Mouse (Mus musculus): ENCODE results near the gene Gm44596. TPM values are rescaled to one million over a fixed set of nuclear protein-coding genes. Genes with fewer than 3 reads are reported as not detected.
A peak's percentile ranks its signal among the peaks of the same experiment; 100 is the strongest.

Gm44596 gene
- not detected in 2 replicates for polyA plus RNA-seq (2016; fragmentation: Nextera tagmentation; extraction: Ambion mirVana)

GRCm38 (mm10) chr6:128375192-128375591 lies at the start of gene Gm44596, which contains the start of gene Tex52:
Gm44596 (plus strand) TSS chr6:128375503.
Tex52 (plus strand) TSS chr6:128375456.
- Histone ChIP-seq H3K9ac (no peak within 1 kb of the TSS), H3K27ac (ENCODE audit: poor library complexity, severe bottlenecking) (no peak within 1 kb of the TSS), H3K4me1 (replicated peaks) (0 out of 2 replicates have a peak, but pooled peaks cover 10% of the 10 kb centered on the region), H3K4me2 (no peak within 1 kb of the TSS), H3K27me3 (replicated peaks) (no peaks in the 10 kb centered on the region), H3K9me3 (replicated peaks) (no peaks in the 10 kb centered on the region), H3K36me3 (peaks cover 61% of the 10 kb centered on the region), H3K4me3 (no peak within 1 kb of the TSS)
- WGBS: 40% methylated on average over 6 of the region's 6 CpGs
- ATAC-seq (ENCODE audit: insufficient number of reproducible peaks, low FRiP score): peak; percentile 70; the same call in 1 of the 2 replicates

GRCm38 (mm10) chr6:128334397-128335124 lies 40.7 kb upstream of the Gm44596 start:
- ATAC-seq (ENCODE audit: insufficient number of reproducible peaks, low FRiP score): peak; percentile 63
- Histone ChIP-seq H3K9ac (no peak overlapping the region), H3K36me3 (peaks cover 33% of the 10 kb centered on the region), H3K9me3 (replicated peaks) (no peaks in the 10 kb centered on the region), H3K4me1 (replicated peaks) (peaks cover 20% of the 10 kb centered on the region), H3K4me3 (no peak overlapping the region), H3K4me2 (peak overlapping the region; percentile 41), H3K27ac (ENCODE audit: poor library complexity, severe bottlenecking) (no peak overlapping the region), H3K27me3 (replicated peaks) (no peaks in the 10 kb centered on the region)
- WGBS: 18% methylated on average over 12 of the region's 12 CpGs

- ATAC-seq (ENCODE audit: insufficient number of reproducible peaks, low FRiP score): no peak
- Histone ChIP-seq H3K4me2 (no peak overlapping the region), H3K27ac (ENCODE audit: poor library complexity, severe bottlenecking) (no peak overlapping the region), H3K9me3 (replicated peaks) (no peaks in the 10 kb centered on the region), H3K4me3 (no peak overlapping the region), H3K36me3 (peaks cover 18% of the 10 kb centered on the region), H3K9ac (no peak overlapping the region), H3K27me3 (replicated peaks) (no peaks in the 10 kb centered on the region), H3K4me1 (replicated peaks) (peaks cover 24% of the 10 kb centered on the region)
- WGBS: 77% methylated on average over 7 of the region's 7 CpGs
Observed at GRCm38 (mm10) chr6:128337467-128337866, 37.8 kb upstream of the Gm44596 start.

- H3K36me3 ChIP-seq: peaks cover 17% of the 10 kb centered on the region
- WGBS: 38% methylated on average over 5 of the region's 5 CpGs
Observed at GRCm38 (mm10) chr6:128338876-128339275, 36.4 kb upstream of the Gm44596 start.

GRCm38 (mm10) chr6:128341956-128342723 lies 33.2 kb upstream of the Gm44596 start:
- no peak overlapping the region for H3K4me3 ChIP-seq
- peaks cover 19% of the 10 kb centered on the region for H3K4me1 ChIP-seq (replicated peaks)
- ATAC-seq (ENCODE audit: insufficient number of reproducible peaks, low FRiP score): no peak
- peaks cover 15% of the 10 kb centered on the region for H3K36me3 ChIP-seq
- no peaks in the 10 kb centered on the region for H3K9me3 ChIP-seq (replicated peaks)
- no peak overlapping the region for H3K4me2 ChIP-seq
- no peaks in the 10 kb centered on the region for H3K27me3 ChIP-seq (replicated peaks)
- no peak overlapping the region for H3K9ac ChIP-seq
- H3K27ac ChIP-seq (ENCODE audit: poor library complexity, severe bottlenecking): no peak overlapping the region
- 90% methylated on average over 11 of the region's 11 CpGs for WGBS

More at GRCm38 (mm10) chr6:128338876-128339275, 36.4 kb upstream of the Gm44596 start:
- ATAC-seq (ENCODE audit: insufficient number of reproducible peaks, low FRiP score): no peak
- no peaks in the 10 kb centered on the region for H3K9me3 ChIP-seq (replicated peaks)
- no peak overlapping the region for H3K9ac ChIP-seq
- no peak overlapping the region; the same call in 1 of the 2 replicates for H3K27ac ChIP-seq (ENCODE audit: poor library complexity, severe bottlenecking)
- no peak overlapping the region for H3K4me2 ChIP-seq
- peaks cover 28% of the 10 kb centered on the region for H3K4me1 ChIP-seq (replicated peaks)
- H3K4me3 ChIP-seq: no peak overlapping the region
- no peaks in the 10 kb centered on the region for H3K27me3 ChIP-seq (replicated peaks)

GRCm38 (mm10) chr6:128345623-128346022 lies 29.7 kb upstream of the Gm44596 start:
- H3K27me3 ChIP-seq (replicated peaks): no peaks in the 10 kb centered on the region
- H3K36me3 ChIP-seq: peaks cover 20% of the 10 kb centered on the region; the same call in 1 of the 2 replicates
- 81% methylated on average over 10 of the region's 10 CpGs for WGBS
- no peak for ATAC-seq (ENCODE audit: insufficient number of reproducible peaks, low FRiP score)
- peaks cover 4% of the 10 kb centered on the region; the same call in 1 of the 2 replicates for H3K4me1 ChIP-seq (replicated peaks)
- H3K9me3 ChIP-seq (replicated peaks): no peaks in the 10 kb centered on the region
- H3K9ac ChIP-seq: no peak overlapping the region
- H3K27ac ChIP-seq (ENCODE audit: poor library complexity, severe bottlenecking): no peak overlapping the region
- H3K4me3 ChIP-seq: no peak overlapping the region
- no peak overlapping the region for H3K4me2 ChIP-seq

GRCm38 (mm10) chr6:128346782-128347181 lies 28.5 kb upstream of the Gm44596 start:
- Histone ChIP-seq H3K9me3 (replicated peaks) (no peaks in the 10 kb centered on the region), H3K4me3 (no peak overlapping the region), H3K4me1 (replicated peaks) (0 out of 2 replicates have a peak, but pooled peaks cover 4% of the 10 kb centered on the region), H3K27ac (ENCODE audit: poor library complexity, severe bottlenecking) (no peak overlapping the region), H3K4me2 (no peak overlapping the region), H3K9ac (no peak overlapping the region), H3K27me3 (replicated peaks) (no peaks in the 10 kb centered on the region), H3K36me3 (peaks cover 26% of the 10 kb centered on the region)
- ATAC-seq (ENCODE audit: insufficient number of reproducible peaks, low FRiP score): no peak
- 83% methylated on average over 6 of the region's 6 CpGs for WGBS

GRCm38 (mm10) chr6:128349711-128350110 lies 25.6 kb upstream of the Gm44596 start:
- peaks cover 11% of the 10 kb centered on the region for H3K36me3 ChIP-seq
- ATAC-seq (ENCODE audit: insufficient number of reproducible peaks, low FRiP score): no peak
- WGBS: 56% methylated on average over 7 of the region's 7 CpGs
- H3K9me3 ChIP-seq (replicated peaks): no peaks in the 10 kb centered on the region
- H3K4me1 ChIP-seq (replicated peaks): peaks cover 5% of the 10 kb centered on the region
- peak overlapping the region; percentile 44; the same call in 1 of the 2 replicates for H3K27ac ChIP-seq (ENCODE audit: poor library complexity, severe bottlenecking)
- H3K27me3 ChIP-seq (replicated peaks): no peaks in the 10 kb centered on the region
- no peak overlapping the region for H3K4me2 ChIP-seq
- no peak overlapping the region for H3K9ac ChIP-seq
- no peak overlapping the region for H3K4me3 ChIP-seq

GRCm38 (mm10) chr6:128354140-128354539 lies 21.2 kb upstream of the Gm44596 start:
- H3K27me3 ChIP-seq (replicated peaks): no peaks in the 10 kb centered on the region
- ATAC-seq (ENCODE audit: insufficient number of reproducible peaks, low FRiP score): no peak
- H3K9me3 ChIP-seq (replicated peaks): no peaks in the 10 kb centered on the region
- H3K27ac ChIP-seq (ENCODE audit: poor library complexity, severe bottlenecking): no peak overlapping the region
- peaks cover 31% of the 10 kb centered on the region for H3K36me3 ChIP-seq
- WGBS: 73% methylated on average over 3 of the region's 3 CpGs
- H3K4me3 ChIP-seq: no peak overlapping the region
- H3K4me1 ChIP-seq (replicated peaks): peaks cover 11% of the 10 kb centered on the region
- H3K9ac ChIP-seq: no peak overlapping the region
- H3K4me2 ChIP-seq: no peak overlapping the region

GRCm38 (mm10) chr6:128355201-128355681 lies 20.1 kb upstream of the Gm44596 start:
- ATAC-seq (ENCODE audit: insufficient number of reproducible peaks, low FRiP score): peak; percentile 63
- Histone ChIP-seq H3K4me2 (peak overlapping the region; percentile 90), H3K4me1 (replicated peaks) (peaks cover 11% of the 10 kb centered on the region), H3K27me3 (replicated peaks) (no peaks in the 10 kb centered on the region), H3K9ac (peak overlapping the region; percentile 81), H3K9me3 (replicated peaks) (no peaks in the 10 kb centered on the region), H3K4me3 (peak overlapping the region; percentile 87), H3K27ac (ENCODE audit: poor library complexity, severe bottlenecking) (peak overlapping the region; percentile 54; the same call in 1 of the 2 replicates), H3K36me3 (peaks cover 31% of the 10 kb centered on the region)
- WGBS: under 1% methylated on average over 28 of the region's 28 CpGs

All from heart, embryonic 12.5 days (tissue).